Mouse (Mus musculus): Measurements from ENCODE around the gene Bub1.

DNA sequence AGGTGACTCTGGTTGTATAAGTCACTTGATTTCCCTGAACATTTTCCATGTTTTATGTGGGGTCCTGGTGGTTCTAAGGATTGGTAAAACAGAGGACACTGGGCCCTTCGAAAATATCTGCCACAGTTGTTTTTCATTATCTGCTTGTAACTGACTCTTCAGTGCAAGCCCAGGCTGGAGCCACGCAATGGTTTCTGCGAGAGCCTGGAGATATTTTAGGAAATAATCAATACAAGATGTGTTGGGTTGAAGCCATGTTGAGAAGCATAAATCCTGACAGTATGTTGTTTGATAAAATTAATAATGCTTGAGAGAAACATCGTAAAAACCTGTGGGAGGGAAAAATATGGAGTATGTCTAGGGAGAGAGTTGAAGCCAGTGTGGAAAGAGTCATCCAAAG lies 32.7 kb upstream of the Bub1 start:
- TF ChIP-seq CTCF (IDR thresholded peaks at IDR 0.05; ENCODE audit: control insufficient read depth, insufficient read depth, low read length) (no peak), POLR2A (IDR thresholded peaks at IDR 0.05; ENCODE audit: borderline replicate concordance, control insufficient read depth, low read depth, low read length) (no peak)
